Mouse (Mus musculus): Measurements from ENCODE around the gene Ggct. TPM values are rescaled to one million over a fixed set of nuclear protein-coding genes. Genes with fewer than 3 reads are reported as not detected.

Gene Ggct
- polyA plus RNA-seq, 1 experiment from 2014 or later: 4.8 TPM

DNA sequence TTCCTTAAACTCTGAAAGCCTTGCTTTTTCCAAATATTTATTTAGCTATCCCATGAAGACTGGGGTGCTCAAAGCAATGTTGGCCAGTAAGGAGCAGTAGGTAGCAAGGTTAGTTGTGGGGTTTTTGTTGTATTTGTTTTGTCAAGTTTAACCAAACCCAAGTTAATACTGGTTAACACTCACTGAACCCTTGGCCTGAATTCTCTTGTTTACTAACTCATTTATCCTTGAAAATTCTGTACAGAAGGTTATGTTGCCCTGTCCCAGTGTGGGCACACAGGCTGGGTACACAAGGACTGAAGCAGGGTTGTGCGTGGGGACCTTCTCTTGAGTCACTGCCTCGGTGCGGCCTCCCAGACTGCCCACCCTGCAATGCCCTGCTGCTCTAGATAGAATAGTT is 3.6 kb upstream of the Ggct start:
- peaks cover 3% of the 10 kb centered on the region; the same call in 1 of the 2 replicates for H3K4me1 ChIP-seq (ENCODE audit: insufficient read depth)
- H3K27ac ChIP-seq (ENCODE audit: low read depth): no peak overlapping the region
- H3K4me2 ChIP-seq: no peak overlapping the region
- no peak overlapping the region for H3K9ac ChIP-seq
- H3K9me3 ChIP-seq (ENCODE audit: low read depth, low read length): no peaks in the 10 kb centered on the region
- ATAC-seq (ENCODE audit: insufficient read depth) (no peak), DNase-seq (no peak)
- no peaks in the 10 kb centered on the region for H3K27me3 ChIP-seq (ENCODE audit: insufficient read depth, low read length)
- no peak for TF ChIP-seq CTCF (IDR thresholded peaks at IDR 0.05; ENCODE audit: low read depth)
- H3K36me3 ChIP-seq (ENCODE audit: insufficient read depth): no peaks in the 10 kb centered on the region
- no peak overlapping the region for H3K4me3 ChIP-seq (ENCODE audit: low read depth, low read length)
- 84% methylated on average over 3 of the region's 3 CpGs for WGBS

DNA sequence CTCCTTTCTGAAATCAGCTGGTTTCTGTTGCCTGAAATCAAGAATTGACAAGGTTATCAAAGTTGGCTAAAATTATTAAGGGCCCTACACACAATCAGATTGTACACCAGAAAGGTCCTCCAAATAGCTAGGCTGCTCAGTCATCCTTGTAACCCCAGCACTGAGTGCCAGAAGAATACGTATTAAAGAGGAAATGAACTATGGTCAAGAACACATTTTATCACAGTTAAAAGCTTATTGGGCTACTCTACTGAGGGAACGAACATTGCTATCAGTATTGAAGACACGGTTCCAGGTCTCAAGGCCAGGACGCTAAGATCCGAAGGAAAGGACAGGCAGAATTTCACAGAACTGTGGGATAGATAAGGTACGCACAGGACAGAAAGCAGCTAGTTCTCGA is 609 bp downstream of the Ggct start:
- Histone ChIP-seq H3K27ac (ENCODE audit: low read depth) (0 out of 2 replicates have a peak overlapping the region, but pooled peaks have one; percentile 42), H3K27me3 (ENCODE audit: insufficient read depth, low read length) (no peaks in the 10 kb centered on the region), H3K9me3 (ENCODE audit: low read depth, low read length) (no peaks in the 10 kb centered on the region), H3K9ac (peak overlapping the region; percentile 41), H3K4me2 (peak overlapping the region; percentile 90), H3K4me3 (ENCODE audit: low read depth, low read length) (peak overlapping the region; percentile 51), H3K36me3 (ENCODE audit: insufficient read depth) (no peaks in the 10 kb centered on the region), H3K4me1 (ENCODE audit: insufficient read depth) (peaks cover 3% of the 10 kb centered on the region; the same call in 1 of the 2 replicates)
- 2% methylated on average over 7 of the region's 7 CpGs for whole genome bisulfite sequencing
- no peak for DNase-seq
- ATAC-seq (ENCODE audit: insufficient read depth): no peak
- no peak for TF ChIP-seq CTCF (IDR thresholded peaks at IDR 0.05; ENCODE audit: low read depth)

DNA sequence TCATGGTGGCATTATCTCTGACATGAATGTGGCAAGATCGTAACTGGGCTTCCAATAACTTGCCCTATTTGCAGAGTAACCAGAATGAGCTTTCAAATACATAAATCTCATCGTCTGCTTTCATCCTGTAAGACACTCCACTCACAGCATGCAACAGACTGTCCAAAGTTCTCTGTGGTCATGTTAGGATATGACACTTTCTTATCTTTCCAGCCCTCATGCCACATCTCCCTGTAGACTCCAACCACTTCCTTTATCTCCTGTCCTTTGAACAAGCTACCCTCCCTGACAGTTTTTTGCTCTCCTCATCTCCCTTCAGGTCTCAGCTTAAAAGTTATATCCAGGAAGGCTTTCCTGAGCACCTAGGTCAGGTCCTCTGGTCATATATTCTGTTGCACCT is 1.6 kb downstream of the Ggct start:
- WGBS: 77% methylated on average over 2 of the region's 2 CpGs
- Histone ChIP-seq H3K36me3 (ENCODE audit: insufficient read depth) (no peaks in the 10 kb centered on the region), H3K27ac (ENCODE audit: low read depth) (no peak overlapping the region), H3K27me3 (ENCODE audit: insufficient read depth, low read length) (no peaks in the 10 kb centered on the region), H3K4me1 (ENCODE audit: insufficient read depth) (peaks cover 3% of the 10 kb centered on the region; the same call in 1 of the 2 replicates), H3K9me3 (ENCODE audit: low read depth, low read length) (no peaks in the 10 kb centered on the region), H3K4me3 (ENCODE audit: low read depth, low read length) (no peak overlapping the region), H3K4me2 (no peak overlapping the region), H3K9ac (no peak overlapping the region)
- no peak for TF ChIP-seq CTCF (IDR thresholded peaks at IDR 0.05; ENCODE audit: low read depth)
- ATAC-seq (ENCODE audit: insufficient read depth) (no peak), DNase-seq (no peak)

DNA sequence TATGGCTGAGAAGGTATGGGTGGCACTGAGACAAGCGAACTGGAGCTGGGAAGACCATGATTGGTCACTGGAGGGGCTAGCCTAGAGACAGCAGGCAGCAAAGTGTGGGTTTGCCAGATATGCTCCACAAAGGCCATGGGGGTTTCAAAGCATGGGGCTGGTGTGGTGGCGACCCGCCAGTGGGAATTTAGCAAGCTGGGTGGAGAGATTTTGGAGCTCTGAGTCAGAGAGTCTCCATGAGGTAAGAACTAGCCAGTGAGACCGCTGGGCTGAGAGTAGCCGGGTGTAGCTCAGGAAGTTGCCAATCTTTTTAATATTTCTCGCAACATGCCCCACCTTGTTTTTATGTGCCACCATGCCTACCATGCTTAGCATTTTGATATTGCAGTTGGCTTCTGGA is 4.6 kb downstream of the Ggct start:
- TF ChIP-seq CTCF (IDR thresholded peaks at IDR 0.05; ENCODE audit: low read depth): no peak
- no peak overlapping the region for H3K4me3 ChIP-seq (ENCODE audit: low read depth, low read length)
- ATAC-seq (ENCODE audit: insufficient read depth): no peak
- peaks cover 3% of the 10 kb centered on the region; the same call in 1 of the 2 replicates for H3K4me1 ChIP-seq (ENCODE audit: insufficient read depth)
- H3K4me2 ChIP-seq: no peak overlapping the region
- no peak for DNase-seq
- 91% methylated on average over 6 of the region's 6 CpGs for WGBS
- no peak overlapping the region for H3K9ac ChIP-seq
- no peaks in the 10 kb centered on the region for H3K36me3 ChIP-seq (ENCODE audit: insufficient read depth)
- H3K27ac ChIP-seq (ENCODE audit: low read depth): no peak overlapping the region
- H3K27me3 ChIP-seq (ENCODE audit: insufficient read depth, low read length): no peaks in the 10 kb centered on the region
- no peaks in the 10 kb centered on the region for H3K9me3 ChIP-seq (ENCODE audit: low read depth, low read length)

DNA sequence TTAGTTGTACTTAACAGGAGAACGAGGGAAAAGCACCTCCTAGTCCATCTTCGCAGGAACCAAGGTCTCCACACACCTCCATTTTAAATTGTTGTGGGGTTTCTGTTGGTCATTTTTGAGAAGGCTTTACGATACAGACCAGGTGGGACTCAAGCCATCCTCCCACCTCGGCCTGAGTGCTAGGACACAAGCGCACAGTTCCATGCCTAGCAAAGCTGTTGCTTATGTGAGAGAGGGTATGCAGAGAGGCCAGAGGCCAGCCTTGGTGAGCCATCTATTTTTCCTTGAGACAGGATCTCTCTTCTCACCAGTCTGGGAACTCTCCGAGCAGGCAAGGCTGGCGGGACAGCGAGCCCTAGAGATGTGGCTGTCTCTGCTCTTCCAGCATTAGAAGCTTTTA is 8.7 kb downstream of the Ggct start:
- DNase-seq (no peak), ATAC-seq (ENCODE audit: insufficient read depth) (no peak)
- Histone ChIP-seq H3K4me2 (no peak overlapping the region), H3K9ac (no peak overlapping the region), H3K27ac (ENCODE audit: low read depth) (no peak overlapping the region), H3K4me3 (ENCODE audit: low read depth, low read length) (no peak overlapping the region), H3K27me3 (ENCODE audit: insufficient read depth, low read length) (no peaks in the 10 kb centered on the region), H3K36me3 (ENCODE audit: insufficient read depth) (no peaks in the 10 kb centered on the region), H3K4me1 (ENCODE audit: insufficient read depth) (no peaks in the 10 kb centered on the region), H3K9me3 (ENCODE audit: low read depth, low read length) (no peaks in the 10 kb centered on the region)
- 88% methylated on average over 8 of the region's 8 CpGs for WGBS
- no peak for TF ChIP-seq CTCF (IDR thresholded peaks at IDR 0.05; ENCODE audit: low read depth)

DNA sequence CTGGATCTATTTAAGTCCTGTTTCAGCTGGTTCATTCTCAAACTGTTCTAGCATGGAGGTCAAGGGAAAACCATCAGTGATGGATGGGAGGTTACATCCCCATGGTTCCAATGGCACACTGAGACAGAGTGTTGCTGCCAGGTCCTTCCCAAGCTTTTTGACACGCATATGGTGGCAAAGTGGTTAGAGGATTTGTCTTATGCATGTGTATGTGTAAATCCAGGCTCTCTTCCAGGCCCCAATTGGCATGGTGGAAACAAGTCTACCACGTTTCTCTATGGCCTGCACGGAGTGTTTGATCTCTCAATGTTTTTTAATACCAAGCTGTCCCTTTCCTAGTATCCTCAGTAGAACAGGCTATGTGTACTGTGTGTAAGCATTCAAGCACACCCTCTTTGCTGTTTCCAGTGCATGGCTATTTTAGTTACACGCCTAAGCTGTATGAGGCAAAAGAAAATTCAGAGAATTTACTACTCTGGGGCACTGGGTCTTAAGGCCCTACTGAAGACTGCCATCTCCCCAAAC is 9.2 kb downstream of the Ggct start:
- H3K4me3 ChIP-seq (ENCODE audit: low read depth, low read length): no peak overlapping the region
- DNase-seq (no peak), ATAC-seq (ENCODE audit: insufficient read depth) (no peak)
- H3K4me1 ChIP-seq (ENCODE audit: insufficient read depth): no peaks in the 10 kb centered on the region
- 90% methylated on average over 4 of the region's 4 CpGs for WGBS
- H3K27ac ChIP-seq (ENCODE audit: low read depth): no peak overlapping the region
- H3K9me3 ChIP-seq (ENCODE audit: low read depth, low read length): no peaks in the 10 kb centered on the region
- H3K4me2 ChIP-seq: no peak overlapping the region
- H3K27me3 ChIP-seq (ENCODE audit: insufficient read depth, low read length): no peaks in the 10 kb centered on the region
- H3K9ac ChIP-seq: no peak overlapping the region
- no peaks in the 10 kb centered on the region for H3K36me3 ChIP-seq (ENCODE audit: insufficient read depth)
- no peak for TF ChIP-seq CTCF (IDR thresholded peaks at IDR 0.05; ENCODE audit: low read depth)

DNA sequence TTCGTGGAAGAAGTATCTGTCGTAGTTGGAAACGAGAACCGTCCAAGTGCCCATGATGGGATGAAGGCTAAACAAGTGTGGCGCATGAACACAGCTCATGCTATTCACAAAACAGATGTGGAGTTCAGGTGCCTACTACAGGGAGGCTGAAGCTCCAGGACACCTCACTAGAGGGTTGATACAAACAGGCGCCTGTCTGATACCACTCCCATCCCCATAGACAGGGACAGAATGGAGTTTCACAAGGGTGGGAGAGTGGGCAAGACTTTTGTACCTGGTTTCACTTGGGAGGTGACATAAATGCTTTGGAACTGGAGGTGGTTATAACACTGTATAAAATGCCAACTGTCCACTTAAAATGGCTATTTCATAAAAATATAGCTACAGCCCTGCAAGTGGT is 13.3 kb downstream of the Ggct start:
- H3K4me2 ChIP-seq: no peak overlapping the region
- TF ChIP-seq CTCF (IDR thresholded peaks at IDR 0.05; ENCODE audit: low read depth): no peak
- ATAC-seq (ENCODE audit: insufficient read depth): no peak
- H3K36me3 ChIP-seq (ENCODE audit: insufficient read depth): no peaks in the 10 kb centered on the region
- 93% methylated on average over 6 of the region's 6 CpGs for WGBS
- H3K4me3 ChIP-seq (ENCODE audit: low read depth, low read length): no peak overlapping the region
- no peaks in the 10 kb centered on the region for H3K4me1 ChIP-seq (ENCODE audit: insufficient read depth)
- no peak for DNase-seq
- H3K27ac ChIP-seq (ENCODE audit: low read depth): no peak overlapping the region
- H3K9me3 ChIP-seq (ENCODE audit: low read depth, low read length): no peaks in the 10 kb centered on the region
- H3K27me3 ChIP-seq (ENCODE audit: insufficient read depth, low read length): no peaks in the 10 kb centered on the region
- no peak overlapping the region for H3K9ac ChIP-seq

DNA sequence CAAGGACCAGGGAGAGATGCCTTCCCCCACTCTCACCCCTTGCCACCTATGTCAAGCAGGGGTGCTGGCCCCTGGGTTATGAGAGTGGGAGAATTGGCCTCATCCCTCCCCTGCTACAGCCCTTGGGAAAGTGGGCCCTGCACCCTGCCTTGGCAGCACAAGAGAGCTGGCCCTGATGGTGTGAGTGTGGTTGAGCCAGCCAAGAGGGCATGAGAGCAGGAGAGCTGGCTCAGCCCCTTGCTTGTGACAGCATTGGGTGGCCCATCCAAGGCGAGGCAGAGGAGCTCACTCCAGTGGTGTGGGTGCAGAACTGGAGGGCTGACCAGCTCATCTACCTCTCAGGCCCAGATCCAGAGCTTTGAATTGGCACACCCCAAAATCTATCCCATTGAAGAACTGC is 17.1 kb downstream of the Ggct start:
- no peak overlapping the region for H3K4me2 ChIP-seq
- H3K9ac ChIP-seq: no peak overlapping the region
- no peak overlapping the region for H3K4me3 ChIP-seq (ENCODE audit: low read depth, low read length)
- H3K27me3 ChIP-seq (ENCODE audit: insufficient read depth, low read length): no peaks in the 10 kb centered on the region
- ATAC-seq (ENCODE audit: insufficient read depth) (no peak), DNase-seq (no peak)
- 50% methylated on average over 1 of the region's 1 CpGs for WGBS
- 0 out of 2 replicates have a peak, but pooled peaks cover 7% of the 10 kb centered on the region for H3K4me1 ChIP-seq (ENCODE audit: insufficient read depth)
- no peaks in the 10 kb centered on the region for H3K9me3 ChIP-seq (ENCODE audit: low read depth, low read length)
- no peak overlapping the region for H3K27ac ChIP-seq (ENCODE audit: low read depth)
- no peaks in the 10 kb centered on the region for H3K36me3 ChIP-seq (ENCODE audit: insufficient read depth)
- no peak for TF ChIP-seq CTCF (IDR thresholded peaks at IDR 0.05; ENCODE audit: low read depth)

Data from lung, embryonic 14.5 days (tissue).